Mouse (Mus musculus) brown adipose tissue, adult 24 weeks (tissue): ENCODE data around the gene Ddx39b. TPM values are rescaled to one million over a fixed set of nuclear protein-coding genes. Genes with fewer than 3 reads are reported as not detected.

ENCODE experiments used
- H3K27ac ChIP-seq: fragments of 200-500 bp; replicated peaks from 2 replicates; pipeline ENCODE4 v1.5.1; 2012; ENCODE audit warnings: low read depth, mild to moderate bottlenecking, low read length
- H3K4me1 ChIP-seq: fragments of 200-500 bp; 2 replicates; pipeline ENCODE4 v1.6.1; 2012; ENCODE audit warnings: low read length, mixed read lengths; ENCODE audit not compliant: control insufficient read depth, insufficient read depth, insufficient read length
- H3K4me3 ChIP-seq: fragments of 200-500 bp; 2 replicates; pipeline ENCODE4 v1.5.1; 2012; ENCODE audit warnings: low read depth, mild to moderate bottlenecking, low read length, moderate library complexity; ENCODE audit not compliant: insufficient read depth
- polyA plus RNA-seq: library from polyadenylated mRNA; stranded (reverse); fragments of >200 nt; gene quantifications from 2 replicates; pipeline ENCODE4 v1.2.4, GENCODE M21; 2012; ENCODE audit not compliant: missing spikeins, insufficient read depth, insufficient read length

The Ddx39b gene
- polyA plus RNA-seq, 1 experiment: 50.5 TPM

GRCm38 (mm10) chr17:35257824-35258491 is 16.4 kb downstream of the Ddx39b start:
- peaks cover 7% of the 10 kb centered on the region for H3K4me1 ChIP-seq
- H3K4me3 ChIP-seq: peak overlapping the region; percentile 63
- peak overlapping the region; percentile 61 for H3K27ac ChIP-seq

GRCm38 (mm10) chr17:35258492-35259478 is 17.2 kb downstream of the Ddx39b start:
- H3K4me1 ChIP-seq: peaks cover 7% of the 10 kb centered on the region
- no peak overlapping the region for H3K4me3 ChIP-seq
- H3K27ac ChIP-seq: peak overlapping the region; percentile 96

- Histone ChIP-seq H3K4me3 (no peak overlapping the region), H3K4me1 (peaks cover 7% of the 10 kb centered on the region), H3K27ac (peak overlapping the region; percentile 96)
These were observed 18.1 kb downstream of the Ddx39b start for GRCm38 (mm10) chr17:35259621-35260020.

- peaks cover 7% of the 10 kb centered on the region for H3K4me1 ChIP-seq
- no peak overlapping the region for H3K4me3 ChIP-seq
- H3K27ac ChIP-seq: peak overlapping the region; percentile 100; the same call in 1 of the 2 replicates
These were observed 20.1 kb downstream of the Ddx39b start for GRCm38 (mm10) chr17:35261651-35262050.

- H3K27ac ChIP-seq: peak within 1 kb of the TSS; percentile 100
- peaks cover 7% of the 10 kb centered on the region for H3K4me1 ChIP-seq
- peak within 1 kb of the TSS; percentile 90 for H3K4me3 ChIP-seq
These were observed 21.3 kb downstream of the Ddx39b start, which contains the start of gene H2-D1 for GRCm38 (mm10) chr17:35262664-35263522. Gene H2-D1, plus strand, starts transcription at chr17:35262730.

- peak overlapping the region; percentile 84 for H3K27ac ChIP-seq
These were observed 22.0 kb downstream of the Ddx39b start for GRCm38 (mm10) chr17:35263523-35263883.

GRCm38 (mm10) chr17:35267399-35268086 is 26.0 kb downstream of the Ddx39b start:
- no peak overlapping the region for H3K4me3 ChIP-seq
- H3K27ac ChIP-seq: no peak overlapping the region
- H3K4me1 ChIP-seq: no peaks in the 10 kb centered on the region

More at GRCm38 (mm10) chr17:35263523-35263883, 22.0 kb downstream of the Ddx39b start:
- peak overlapping the region; percentile 90 for H3K4me3 ChIP-seq
- peaks cover 7% of the 10 kb centered on the region for H3K4me1 ChIP-seq

- no peak overlapping the region for H3K27ac ChIP-seq
- no peaks in the 10 kb centered on the region for H3K4me1 ChIP-seq
- H3K4me3 ChIP-seq: no peak overlapping the region
These were observed 28.3 kb downstream of the Ddx39b start for GRCm38 (mm10) chr17:35269653-35270347.

- no peak overlapping the region for H3K4me3 ChIP-seq
- H3K27ac ChIP-seq: no peak overlapping the region
- H3K4me1 ChIP-seq: no peaks in the 10 kb centered on the region
These were observed 30.7 kb downstream of the Ddx39b start for GRCm38 (mm10) chr17:35272249-35272648.

- H3K27ac ChIP-seq: no peak overlapping the region
- no peak overlapping the region for H3K4me3 ChIP-seq
These were observed 33.2 kb downstream of the Ddx39b start for GRCm38 (mm10) chr17:35274770-35275169.

GRCm38 (mm10) chr17:35276304-35276864 is 34.8 kb downstream of the Ddx39b start:
- no peak overlapping the region for H3K4me3 ChIP-seq
- H3K27ac ChIP-seq: no peak overlapping the region
- H3K4me1 ChIP-seq: no peaks in the 10 kb centered on the region

More at GRCm38 (mm10) chr17:35274770-35275169, 33.2 kb downstream of the Ddx39b start:
- no peaks in the 10 kb centered on the region for H3K4me1 ChIP-seq

GRCm38 (mm10) chr17:35278049-35278448 is 36.5 kb downstream of the Ddx39b start:
- Histone ChIP-seq H3K4me1 (no peaks in the 10 kb centered on the region), H3K27ac (no peak overlapping the region), H3K4me3 (no peak overlapping the region)

- H3K27ac ChIP-seq: no peak overlapping the region
- H3K4me3 ChIP-seq: no peak overlapping the region
- H3K4me1 ChIP-seq: no peaks in the 10 kb centered on the region
These were observed 37.6 kb downstream of the Ddx39b start for GRCm38 (mm10) chr17:35278957-35279688.
